Mouse (Mus musculus) ZHBTc4 (cell line): Measurements from ENCODE around the gene Myo1b.
A peak's percentile ranks its signal among the peaks of the same experiment; 100 is the strongest.
"Not testable (repeated sequence)": the region's sequence is repeated elsewhere in the genome, so short reads cannot be mapped to it uniquely, and the experiment has no call there.

Experiments used
- DNase-seq: peaks from one replicate; pipeline ENCODE4 v3.0.0-alpha.2; 2011; ENCODE audit warnings: low read depth, low spot score

The Myo1b gene

DNA sequence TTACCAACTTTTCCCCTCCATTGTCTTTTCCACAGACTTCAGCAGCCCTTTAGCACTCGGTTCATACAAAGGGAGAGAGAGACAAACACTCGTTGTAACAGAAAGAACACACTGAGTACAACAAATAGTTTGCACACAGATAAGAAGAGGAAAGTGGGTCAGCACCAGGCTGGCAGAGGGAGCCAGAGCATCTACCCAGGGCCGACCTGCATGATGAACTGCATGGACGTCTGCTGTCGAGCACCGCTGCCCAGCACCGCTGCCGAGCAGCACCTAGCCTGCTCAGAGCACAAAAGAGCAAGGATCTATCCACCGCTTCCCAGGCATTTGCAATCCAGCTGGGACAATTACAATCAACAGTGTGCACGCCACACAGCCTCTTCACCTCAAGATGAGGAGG is 19.9 kb downstream of the Myo1b start:
- no peak for DNase-seq

DNA sequence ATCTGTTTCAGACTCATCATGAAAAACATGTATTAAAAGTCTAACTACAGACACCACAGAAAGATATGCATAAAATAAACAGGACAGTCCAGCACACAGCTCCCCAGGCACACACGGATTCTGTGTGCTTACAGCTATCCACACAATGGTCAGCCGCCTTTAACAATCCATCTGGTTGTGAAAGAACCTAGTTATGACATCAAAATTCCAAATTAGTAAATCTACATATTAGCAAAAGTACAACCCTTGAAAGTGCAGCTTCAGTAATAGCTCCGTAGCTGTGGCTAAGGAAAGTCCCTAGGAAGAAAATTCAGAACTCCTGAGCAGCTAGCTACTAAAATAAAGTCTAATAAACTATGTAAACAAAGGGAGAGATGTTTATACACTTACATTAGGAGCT is 21.1 kb downstream of the Myo1b start:
- no peak for DNase-seq

DNA sequence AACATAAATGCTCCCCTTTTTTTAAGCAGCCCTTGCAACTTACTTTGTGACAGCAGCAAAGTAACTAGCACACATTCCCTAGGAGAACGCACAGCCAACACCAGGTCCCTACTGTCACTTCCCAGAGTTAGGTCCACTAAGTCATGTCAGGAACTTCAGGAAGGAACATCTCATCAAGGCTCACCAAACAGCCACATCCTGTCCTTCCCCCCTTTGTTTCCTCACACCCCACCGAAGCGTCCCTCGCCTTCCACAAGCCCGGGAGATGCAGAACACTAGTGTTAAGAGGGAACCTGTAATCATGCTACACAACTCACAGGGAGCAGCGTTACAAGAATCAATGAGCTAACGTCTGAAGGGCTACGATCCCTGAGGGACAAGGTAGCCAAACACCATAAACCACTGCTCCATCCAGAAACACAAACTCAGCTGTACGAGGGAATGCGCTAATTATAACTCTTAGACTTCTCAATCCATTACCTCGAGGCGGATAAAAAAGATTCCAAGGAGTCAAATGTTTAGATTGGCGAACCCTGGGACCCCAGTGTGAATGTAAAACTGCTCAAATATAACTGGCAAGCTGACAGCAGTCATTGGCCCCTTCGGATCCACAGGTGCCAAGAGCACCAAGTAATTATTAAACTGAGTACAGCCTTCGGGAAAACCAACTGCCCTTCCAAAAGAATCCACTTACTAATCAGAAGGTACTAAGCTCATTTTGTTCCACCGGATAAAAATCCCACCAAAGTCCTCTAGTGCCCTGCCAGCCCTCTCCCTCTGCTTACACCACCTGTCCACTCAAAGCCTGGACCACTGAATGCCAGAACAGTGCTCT is 22.1 kb downstream of the Myo1b start:
- DNase-seq = no peak

DNA sequence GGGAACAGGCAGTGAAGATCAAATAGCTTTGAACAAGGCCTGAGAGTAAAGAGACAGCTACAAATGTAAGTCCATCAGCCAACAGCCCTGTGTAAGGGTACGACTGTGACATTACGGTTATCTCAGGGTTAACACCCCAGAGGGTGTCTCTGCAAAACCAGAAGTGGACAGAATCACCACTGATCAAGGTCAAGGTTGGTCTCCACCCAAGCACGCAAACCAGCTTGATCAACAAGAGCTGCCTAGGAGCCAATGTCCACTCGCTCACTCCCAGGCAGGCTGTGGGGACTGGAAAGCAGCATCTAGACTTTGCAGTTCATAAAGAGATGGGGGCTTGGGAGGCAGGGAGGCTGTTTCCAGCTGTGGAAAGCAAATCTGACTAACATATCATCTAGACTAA is 23.9 kb downstream of the Myo1b start:
- DNase-seq = no peak

DNA sequence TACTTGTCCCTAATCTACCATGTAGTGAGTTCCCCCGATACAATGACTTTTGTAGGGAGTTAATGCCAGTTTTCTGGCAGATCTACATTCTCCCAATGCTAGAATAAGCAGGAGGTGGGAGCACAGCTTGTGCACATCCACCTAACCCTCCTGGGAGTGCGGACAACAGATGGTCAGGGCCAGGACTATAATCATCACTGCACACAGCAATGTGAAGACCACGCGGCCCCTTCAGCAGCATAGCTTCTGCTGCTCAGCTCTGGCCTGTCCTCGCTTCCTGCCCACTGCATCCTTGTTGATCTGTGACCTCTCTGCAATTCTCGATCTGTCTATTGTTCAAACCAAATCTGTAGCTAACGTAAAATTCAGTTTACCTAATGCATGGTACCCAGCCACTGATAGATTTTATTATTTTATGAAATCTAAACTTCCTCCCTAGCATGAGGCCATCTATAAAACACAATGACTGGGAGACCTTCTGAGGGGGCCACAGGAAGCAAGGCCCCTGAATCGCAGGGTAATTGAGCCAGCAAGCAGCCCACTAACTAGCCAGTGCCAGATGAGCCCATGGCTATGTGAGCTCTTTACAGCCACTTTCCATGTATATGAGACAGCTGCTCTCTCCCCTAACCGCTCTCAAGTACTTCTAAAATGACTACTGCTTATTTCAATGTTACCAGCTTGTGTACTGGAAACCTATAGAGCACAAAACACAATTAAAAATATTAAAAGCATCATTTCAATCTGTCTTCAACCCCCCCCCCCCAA is 27.6 kb downstream of the Myo1b start:
- DNase-seq = no peak

DNA sequence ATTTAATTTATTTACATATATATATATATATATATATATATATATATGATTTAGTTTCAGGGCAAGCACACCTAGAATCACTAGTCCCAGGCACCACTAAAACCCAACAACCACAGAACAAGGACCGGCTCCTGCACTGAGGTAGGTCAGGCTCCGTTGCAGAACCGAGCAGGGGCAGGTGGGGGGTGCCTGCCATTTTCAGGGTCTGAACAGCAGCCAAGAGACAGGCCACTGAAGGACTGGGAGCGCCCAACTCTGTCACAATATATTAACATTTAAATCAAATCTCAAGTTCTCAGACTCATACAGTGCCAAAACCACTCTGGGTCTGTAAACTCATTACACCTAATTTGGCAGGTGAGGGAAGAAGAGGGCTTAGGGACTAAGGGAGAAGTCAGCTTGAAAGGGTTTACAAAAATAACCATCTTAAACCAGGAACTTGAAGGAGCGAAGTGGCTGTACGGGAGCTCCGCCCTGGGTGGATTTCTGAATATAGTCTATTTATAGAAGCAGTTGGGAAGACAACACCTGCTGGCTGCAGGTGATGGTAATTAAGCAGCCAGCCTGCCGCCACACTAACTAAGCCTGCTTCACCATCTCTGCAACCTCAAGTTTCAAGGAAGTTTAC is 30.4 kb downstream of the Myo1b start:
- DNase-seq = no peak

DNA sequence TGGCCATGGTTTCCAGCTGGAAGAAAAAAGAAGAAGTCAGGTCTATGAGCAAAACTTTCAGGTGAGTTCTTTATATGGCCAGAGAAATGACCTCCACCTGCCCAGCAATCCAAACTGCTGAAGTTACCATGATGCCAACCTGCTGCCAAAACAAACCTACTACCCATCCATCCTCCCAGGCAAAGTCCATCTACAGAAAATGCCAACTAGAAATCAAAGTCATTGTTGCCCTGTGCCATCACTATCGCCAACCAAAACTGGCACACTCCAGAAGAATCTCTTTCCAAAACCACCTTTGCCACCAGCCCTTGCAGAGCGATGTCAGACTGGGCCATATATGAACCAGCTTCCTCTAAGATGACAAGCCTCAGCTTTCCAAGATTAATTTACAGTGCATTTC is 32.7 kb downstream of the Myo1b start:
- DNase-seq = no peak

DNA sequence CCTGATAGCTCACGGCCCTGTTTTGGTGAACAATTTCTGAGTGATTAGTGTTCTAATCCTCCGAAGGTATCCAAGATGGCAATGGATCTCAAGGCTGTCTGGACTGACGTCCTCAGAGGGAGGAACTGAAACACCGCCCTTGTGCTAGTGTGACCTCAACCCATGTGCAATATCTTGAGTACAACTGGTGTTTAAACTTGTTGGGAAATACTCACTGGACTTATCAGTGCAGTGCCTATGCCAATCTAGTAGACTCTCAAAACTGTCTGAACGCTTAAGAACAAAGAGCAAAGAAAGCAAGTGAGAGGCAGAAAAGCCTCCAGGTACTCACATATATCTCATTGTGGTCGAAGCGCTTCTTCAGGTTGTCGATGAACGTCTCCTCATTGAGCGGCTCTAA is 33.1 kb downstream of the Myo1b start:
- no peak for DNase-seq

DNA sequence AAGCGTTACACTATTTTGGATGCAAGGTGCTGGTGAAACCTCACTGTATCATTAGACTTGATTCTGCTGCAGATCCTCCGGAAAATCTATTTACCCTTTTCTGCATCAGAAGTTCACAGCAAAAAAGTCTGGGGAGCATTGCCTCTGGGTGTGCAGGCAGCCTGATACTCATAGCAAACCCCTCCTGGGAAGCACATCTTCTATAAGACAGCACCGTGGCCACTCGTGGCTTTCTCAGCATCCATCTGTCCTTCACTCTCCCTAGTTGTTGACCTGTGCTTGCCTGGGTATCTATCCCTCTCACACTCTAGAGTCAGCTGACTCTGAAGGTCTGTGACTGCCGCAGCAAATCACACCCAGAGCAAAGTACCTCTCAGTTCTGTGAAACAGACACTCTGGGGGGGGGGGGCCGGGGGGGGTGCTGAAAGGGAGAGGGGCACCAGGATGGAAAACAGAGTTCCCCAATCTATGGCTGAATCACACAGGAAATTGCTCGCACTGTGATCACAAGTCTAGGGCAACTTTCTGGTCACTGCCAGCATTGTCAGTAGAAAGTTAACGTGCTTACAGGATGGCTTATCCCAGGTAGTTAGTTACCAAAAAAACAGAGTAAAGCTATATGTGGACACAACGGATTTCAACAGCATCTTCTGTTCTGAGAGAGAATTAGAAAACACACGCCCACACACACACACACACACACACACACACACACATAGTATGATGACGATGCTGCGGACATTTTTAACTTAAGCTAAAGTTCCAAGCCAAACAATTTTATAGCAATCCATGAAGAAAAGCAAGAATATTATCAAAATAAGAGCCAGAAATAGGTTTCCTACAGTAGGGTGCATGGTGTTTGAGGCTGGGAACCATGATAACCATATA is 35.7 kb downstream of the Myo1b start:
- no peak for DNase-seq

DNA sequence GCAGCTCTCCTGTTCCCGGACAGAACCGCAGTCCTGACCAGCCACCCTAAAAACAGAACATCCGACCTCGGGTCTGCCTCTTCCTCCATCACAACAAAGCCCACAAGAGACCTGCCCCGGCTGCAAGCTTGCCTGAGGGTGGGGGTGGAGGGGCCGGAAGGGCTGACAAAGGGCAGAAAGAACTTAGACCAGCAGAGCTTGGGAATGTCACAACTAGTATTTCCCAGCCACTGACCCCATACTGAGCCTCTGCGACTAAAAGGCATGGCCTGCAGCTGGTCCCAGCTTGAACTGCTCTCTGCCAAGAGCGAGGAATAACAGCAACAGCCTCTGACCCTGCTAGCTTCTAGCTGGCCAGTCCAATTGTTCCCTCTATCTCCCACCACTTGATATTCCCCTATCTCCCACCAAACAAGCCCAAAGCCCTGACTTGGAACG is 36.5 kb downstream of the Myo1b start:
- peak; percentile 89 for DNase-seq

DNA sequence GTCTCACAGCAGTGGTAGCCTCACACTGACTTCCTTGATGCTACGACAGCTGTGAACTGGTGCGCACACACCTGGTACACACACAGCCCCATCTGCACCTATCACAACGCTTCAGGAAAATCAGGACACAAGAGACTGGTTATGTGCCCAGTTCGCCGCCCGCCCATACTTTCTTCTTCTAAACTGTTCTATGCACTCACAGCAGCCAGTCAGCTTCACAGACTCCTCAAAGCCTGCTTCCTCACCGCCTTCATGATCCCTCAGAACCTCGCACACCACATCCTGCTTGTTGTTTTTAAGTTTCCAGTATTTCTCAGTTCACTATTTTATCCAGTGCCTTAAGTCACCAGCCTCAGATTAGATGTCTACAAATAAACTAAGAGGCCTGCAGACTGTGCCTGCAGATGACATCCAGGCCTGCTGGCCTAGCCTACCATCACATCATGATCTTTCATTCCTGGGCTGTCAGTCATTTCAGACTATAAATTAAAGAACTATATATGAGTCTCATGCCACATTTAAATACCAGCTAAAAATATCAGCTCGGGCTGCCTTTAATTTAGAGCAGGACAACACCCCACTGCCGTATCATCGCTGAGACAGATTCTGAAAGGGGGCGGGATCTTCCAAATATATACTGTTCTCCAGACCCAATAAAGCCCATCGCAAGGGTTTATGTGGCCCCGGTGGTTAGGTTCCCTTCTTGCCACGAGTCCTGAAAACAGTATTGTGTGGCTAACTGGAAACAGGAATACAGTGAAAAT is 40.2 kb downstream of the Myo1b start:
- DNase-seq = no peak

DNA sequence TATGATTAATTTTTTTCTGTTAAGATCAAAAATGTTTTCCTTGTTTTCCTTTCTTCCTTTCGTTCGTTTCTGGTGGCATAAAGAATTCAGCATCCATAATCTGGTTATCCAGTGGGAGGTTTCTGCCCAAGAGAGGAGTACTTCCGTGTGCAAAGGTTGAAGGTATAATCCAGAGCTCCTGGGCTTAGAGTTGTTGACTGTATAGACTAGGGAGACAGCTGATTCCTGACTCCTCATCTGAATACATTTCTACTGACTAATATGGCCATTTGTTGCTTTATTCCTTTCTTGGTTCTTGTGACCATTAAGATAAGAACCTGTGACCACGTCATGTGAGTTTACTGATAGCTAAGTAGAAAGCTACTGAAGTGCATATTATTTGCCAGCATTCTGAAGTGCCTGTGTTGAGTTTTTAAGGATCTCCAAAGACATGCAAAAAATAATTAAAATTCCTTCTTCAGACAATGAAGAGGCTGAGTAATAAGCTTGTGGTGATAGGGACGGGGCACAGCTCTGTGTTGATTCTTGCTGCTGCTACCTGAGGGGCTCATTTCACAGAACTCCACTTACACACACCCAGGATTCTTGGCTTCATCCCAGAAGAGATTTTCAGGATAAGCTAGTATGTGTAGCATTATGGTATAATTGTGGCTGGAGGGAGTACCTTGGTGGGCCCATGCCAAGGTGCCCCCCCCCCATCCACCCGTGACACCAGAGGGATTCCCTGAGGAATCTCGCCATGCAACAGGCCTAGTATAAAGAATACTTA is 43.2 kb downstream of the Myo1b start:
- DNase-seq = no peak

DNA sequence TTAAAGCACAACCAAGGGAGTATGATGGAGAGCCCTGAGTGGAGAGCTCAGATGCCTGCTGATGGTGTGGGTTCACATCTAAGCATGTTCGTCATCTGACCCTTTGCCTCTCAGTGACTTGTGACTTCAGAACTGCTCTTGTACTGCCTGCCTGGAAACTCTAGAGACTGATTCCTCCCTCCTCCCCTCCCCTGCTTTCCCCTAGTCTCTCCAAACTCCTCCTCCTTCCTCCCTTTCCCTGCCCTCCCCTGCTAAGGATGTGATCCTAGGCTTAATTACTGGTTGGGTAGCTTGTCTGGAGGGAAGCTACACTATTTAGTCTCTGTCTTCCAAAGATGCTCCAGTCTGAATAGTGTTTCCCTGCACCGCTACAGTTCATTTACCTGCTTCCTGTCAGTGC is 44.6 kb downstream of the Myo1b start:
- DNase-seq = not testable (repeated sequence)

DNA sequence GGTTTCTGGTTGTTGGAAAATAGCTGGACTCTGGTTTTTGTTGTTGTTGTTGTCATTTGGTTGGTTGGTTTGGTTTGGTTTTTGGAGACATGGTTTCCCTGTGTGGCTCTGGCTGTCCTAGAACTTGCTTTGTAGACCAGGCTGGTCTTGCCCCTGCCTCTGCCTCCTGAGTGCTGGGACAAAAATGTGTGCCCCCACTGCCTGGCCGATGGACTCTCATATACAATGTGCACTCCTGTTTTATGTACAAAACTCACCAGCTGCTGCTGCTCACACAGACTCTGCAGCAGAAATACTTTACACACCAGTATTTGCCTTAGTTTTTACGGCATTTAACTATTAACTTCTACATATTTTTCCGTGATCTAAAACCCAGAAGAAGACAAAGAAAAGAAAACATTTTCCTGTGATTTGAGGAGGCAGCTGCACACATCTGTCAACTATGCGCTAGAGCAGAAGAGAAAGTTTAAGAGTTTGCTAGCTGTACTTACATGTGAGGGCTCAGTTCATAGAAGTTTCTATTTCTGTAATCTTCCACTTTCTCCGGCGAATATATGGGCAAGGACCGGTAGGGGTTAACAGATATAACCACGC is 52.9 kb downstream of the Myo1b start:
- no peak for DNase-seq

DNA sequence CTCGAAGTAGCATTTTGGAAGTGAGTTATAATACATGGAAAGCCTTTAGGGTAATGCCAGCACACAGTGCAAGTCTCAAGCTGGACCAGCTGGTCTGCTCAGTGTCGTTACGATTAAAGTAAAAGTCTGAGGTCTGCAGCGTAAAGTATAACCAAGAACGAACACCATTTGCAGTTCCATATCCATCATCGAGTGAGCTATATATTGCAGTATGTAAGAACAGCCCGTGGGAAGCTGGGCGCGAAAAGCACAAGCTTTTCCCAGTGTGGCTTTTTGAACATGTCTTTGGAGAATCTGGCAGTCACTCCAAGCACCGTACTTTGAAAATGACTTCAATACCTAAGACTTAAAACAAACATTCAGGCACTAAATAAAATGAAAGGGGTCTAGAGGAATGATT is 55.0 kb downstream of the Myo1b start:
- no peak for DNase-seq

DNA sequence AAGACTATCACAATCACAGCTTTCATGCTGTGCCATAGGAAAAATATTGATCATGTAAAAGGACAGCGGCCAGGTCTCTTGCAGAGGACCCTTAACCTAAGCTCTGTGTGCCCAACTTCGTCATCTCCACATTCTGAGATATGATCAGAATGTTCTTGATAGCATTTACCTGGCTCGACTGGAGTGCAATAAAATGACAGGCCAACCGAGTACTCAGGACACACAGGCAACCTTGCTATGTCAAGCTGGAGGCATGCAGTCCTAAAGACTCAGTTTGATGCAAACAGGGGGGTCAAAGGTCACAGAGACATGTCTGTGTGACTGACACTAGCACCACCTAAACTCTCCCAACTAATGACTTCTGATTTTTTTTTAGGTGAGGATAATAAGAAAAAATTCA is 58.9 kb downstream of the Myo1b start:
- DNase-seq = no peak

DNA sequence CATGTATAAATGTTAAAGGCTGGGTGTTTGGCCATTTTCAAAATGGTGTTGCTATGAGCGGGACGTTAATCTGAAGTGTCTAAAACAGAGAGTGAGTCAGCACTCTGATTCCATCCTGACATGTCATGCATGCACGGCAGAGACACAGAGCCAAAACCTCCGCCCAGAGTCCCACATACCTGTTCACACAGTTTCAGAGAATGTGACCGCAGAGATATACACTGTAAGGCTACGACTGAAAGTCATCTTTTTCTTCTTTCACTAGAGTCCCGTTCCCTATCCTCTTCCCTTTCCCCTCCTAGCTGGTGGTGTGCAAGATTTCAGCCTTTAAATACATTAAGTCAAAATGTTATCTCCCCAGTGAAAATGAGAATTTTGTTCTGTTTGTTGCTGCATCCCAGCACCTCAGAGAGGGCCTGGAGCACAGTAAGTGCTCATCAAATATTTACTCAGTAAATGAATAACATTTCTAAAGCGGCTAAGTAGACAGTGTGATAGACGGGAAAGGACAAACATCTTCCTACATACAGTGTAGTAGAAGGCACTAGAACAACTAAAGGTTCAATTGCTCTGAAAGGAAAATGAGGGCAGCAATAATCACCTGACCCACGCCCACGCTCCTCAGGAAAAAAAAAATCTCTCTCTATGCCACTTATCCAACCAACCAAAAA is 59.5 kb downstream of the Myo1b start:
- DNase-seq = no peak

DNA sequence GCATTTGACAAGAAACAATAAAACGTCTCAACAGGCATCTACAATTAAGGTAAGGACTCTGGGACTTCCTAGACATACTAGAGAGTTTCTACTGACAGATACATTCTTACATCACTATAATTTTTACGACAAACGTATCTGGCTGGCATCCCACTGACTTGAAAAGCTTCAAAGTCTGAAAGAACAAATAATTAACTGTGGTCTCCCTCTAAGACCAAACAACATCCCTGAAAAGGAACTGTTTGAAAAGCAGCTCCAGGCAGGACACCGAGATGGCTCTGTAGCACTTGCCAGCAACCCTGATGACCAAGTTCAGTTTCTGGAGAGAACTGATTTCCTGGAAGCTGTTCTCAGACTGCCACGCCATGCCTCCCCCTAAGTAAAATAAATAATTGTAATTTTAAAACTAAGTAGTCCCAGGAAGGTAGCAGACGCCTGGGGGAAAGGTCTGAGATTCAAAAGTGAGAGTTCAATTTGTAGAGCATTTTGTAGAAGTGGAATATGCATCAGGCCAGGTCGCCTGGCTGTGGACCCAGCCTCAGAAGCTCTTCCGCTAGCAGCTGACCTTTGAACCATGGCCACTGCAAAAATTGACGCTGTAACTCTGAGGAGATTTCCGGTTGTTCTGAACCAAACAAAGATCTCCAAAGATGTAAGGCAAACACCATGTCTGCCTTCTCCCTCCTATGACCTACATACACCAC is 60.2 kb downstream of the Myo1b start:
- DNase-seq = no peak

DNA sequence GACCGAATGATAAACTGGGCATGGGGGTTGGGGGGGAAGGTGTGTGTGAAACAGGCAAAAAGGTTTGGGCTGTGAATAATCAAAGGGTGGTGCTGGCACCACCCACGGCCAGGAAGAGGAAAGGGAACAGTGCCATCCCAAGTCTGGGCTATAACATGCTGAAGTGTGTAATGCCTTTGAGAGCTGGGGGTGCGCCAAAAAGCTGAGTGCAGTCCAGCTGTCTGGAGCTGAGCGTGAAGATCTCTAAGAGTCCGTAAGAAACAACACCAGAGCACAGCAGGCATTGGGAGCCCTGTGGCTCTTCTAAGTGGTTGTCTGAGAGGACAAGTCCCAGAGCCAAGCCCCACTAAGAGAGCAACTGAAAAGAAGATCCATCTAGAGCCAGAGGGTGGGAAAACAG is 63.6 kb downstream of the Myo1b start:
- no peak for DNase-seq
